Mouse (Mus musculus) liver, embryonic 14.5 days (tissue): ENCODE results near the gene Mutyh. TPM values are rescaled to one million over a fixed set of nuclear protein-coding genes. Genes with fewer than 3 reads are reported as not detected.

ENCODE experiments used
- ATAC-seq: fragments of 200-750 bp; cut with Nextera tagmentation; 2 replicates; pipeline ENCODE4 v1.8.0; 2017; ENCODE audit warnings: moderate number of reproducible peaks, mild to moderate bottlenecking, moderate library complexity; ENCODE audit not compliant: insufficient read depth
- DNase-seq, 3 experiments: peaks; one replicate each; pipeline ENCODE4 v3.0.0-alpha.2; 2012 to 2013; ENCODE audit warnings: low read depth in 3 of 3, low spot score in 3 of 3
- H3K27ac ChIP-seq: fragments of 300-500 bp; sonication (generic); 2 replicates; pipeline ENCODE4 v1.5.1; 2014; ENCODE audit warnings: moderate library complexity, mild to moderate bottlenecking, control low read depth, inconsistent platforms
- H3K27me3 ChIP-seq: fragments of 300-500 bp; sonication (generic); 2 replicates; pipeline ENCODE4 v1.6.1; 2014; ENCODE audit warnings: mild to moderate bottlenecking, low read length, moderate library complexity; ENCODE audit not compliant: control insufficient read depth, insufficient read depth
- H3K36me3 ChIP-seq: fragments of 300-500 bp; sonication (generic); replicated peaks from 2 replicates; pipeline ENCODE4 v1.6.1; 2014; ENCODE audit warnings: low read depth; ENCODE audit not compliant: control insufficient read depth, insufficient read depth
- H3K4me1 ChIP-seq, 2 experiments: fragments of 200-500 bp in 1 of 2; fragments of 300-500 bp in 1 of 2; sonication (generic) in 1 of 2; replicated peaks; 2 replicates each; pipeline ENCODE4 v1.6.1; 2012 to 2014; ENCODE audit warnings: antibody characterized with exemption in 1 of 2, inconsistent platforms in 1 of 2, low read length in 1 of 2; ENCODE audit not compliant: control insufficient read depth in 2 of 2, insufficient read depth in 2 of 2
- H3K4me2 ChIP-seq: fragments of 300-500 bp; sonication (generic); 2 replicates; pipeline ENCODE4 v1.6.1; 2014; ENCODE audit warnings: low read depth, mild to moderate bottlenecking, control low read depth, moderate library complexity
- H3K4me3 ChIP-seq, 2 experiments: fragments of 200-500 bp in 1 of 2; fragments of 300-500 bp in 1 of 2; sonication (generic) in 1 of 2; 2 replicates each; pipeline ENCODE4 v1.5.1; 2012 to 2014; ENCODE audit warnings: low read depth in 2 of 2, low read length in 2 of 2, mild to moderate bottlenecking in 2 of 2, control low read depth in 1 of 2, inconsistent platforms in 1 of 2, moderate library complexity in 1 of 2; ENCODE audit not compliant: insufficient read depth in 1 of 2
- H3K9ac ChIP-seq: fragments of 300-500 bp; sonication (generic); replicated peaks from 2 replicates; pipeline ENCODE4 v1.6.1; 2014; ENCODE audit warnings: mild to moderate bottlenecking, control low read depth, moderate library complexity
- H3K9me3 ChIP-seq: fragments of 300-500 bp; sonication (generic); 2 replicates; pipeline ENCODE4 v1.6.1; 2016; ENCODE audit warnings: low read length, mixed read lengths; ENCODE audit not compliant: control insufficient read depth
- CTCF ChIP-seq: IDR thresholded peaks from 2 replicates; pipeline ENCODE4 v1.5.1; 2016; ENCODE audit warnings: antibody characterized with exemption, low read depth, control low read depth
- EP300 ChIP-seq: IDR thresholded peaks from 2 replicates; pipeline ENCODE4 v1.6.1; 2016; ENCODE audit warnings: antibody characterized with exemption, low read depth
- WGBS: fragments of 180-500 bp; shearing (Covaris S2); extraction: QIAGEN DNeasy Blood & Tissue Kit; methylation state at CpG from one replicate; pipeline ENCODE4 v1.1.7; 2014; ENCODE audit not compliant: insufficient replicate concordance; 5-methylcytosine and 5-hydroxymethylcytosine counted together
- polyA plus RNA-seq, 2 experiments: library from polyadenylated mRNA; depleted of rRNA in 1 of 2; stranded (reverse) in 1 of 2; unstranded in 1 of 2; fragments of >200 nt; fragmentation: Nextera tagmentation in 1 of 2; extraction: Ambion mirVana in 1 of 2; gene quantifications; 2 replicates each; pipeline versions ENCODE4 v1.2.1 to v1.2.3; 2012 to 2014

Gene Mutyh
- polyA plus RNA-seq (2012; rRNA removed), result 2.7 and 3.5 TPM in 2 replicates
- 1.7 and 2.1 TPM in 2 replicates for polyA plus RNA-seq (2014; fragmentation: Nextera tagmentation; extraction: Ambion mirVana)

DNA sequence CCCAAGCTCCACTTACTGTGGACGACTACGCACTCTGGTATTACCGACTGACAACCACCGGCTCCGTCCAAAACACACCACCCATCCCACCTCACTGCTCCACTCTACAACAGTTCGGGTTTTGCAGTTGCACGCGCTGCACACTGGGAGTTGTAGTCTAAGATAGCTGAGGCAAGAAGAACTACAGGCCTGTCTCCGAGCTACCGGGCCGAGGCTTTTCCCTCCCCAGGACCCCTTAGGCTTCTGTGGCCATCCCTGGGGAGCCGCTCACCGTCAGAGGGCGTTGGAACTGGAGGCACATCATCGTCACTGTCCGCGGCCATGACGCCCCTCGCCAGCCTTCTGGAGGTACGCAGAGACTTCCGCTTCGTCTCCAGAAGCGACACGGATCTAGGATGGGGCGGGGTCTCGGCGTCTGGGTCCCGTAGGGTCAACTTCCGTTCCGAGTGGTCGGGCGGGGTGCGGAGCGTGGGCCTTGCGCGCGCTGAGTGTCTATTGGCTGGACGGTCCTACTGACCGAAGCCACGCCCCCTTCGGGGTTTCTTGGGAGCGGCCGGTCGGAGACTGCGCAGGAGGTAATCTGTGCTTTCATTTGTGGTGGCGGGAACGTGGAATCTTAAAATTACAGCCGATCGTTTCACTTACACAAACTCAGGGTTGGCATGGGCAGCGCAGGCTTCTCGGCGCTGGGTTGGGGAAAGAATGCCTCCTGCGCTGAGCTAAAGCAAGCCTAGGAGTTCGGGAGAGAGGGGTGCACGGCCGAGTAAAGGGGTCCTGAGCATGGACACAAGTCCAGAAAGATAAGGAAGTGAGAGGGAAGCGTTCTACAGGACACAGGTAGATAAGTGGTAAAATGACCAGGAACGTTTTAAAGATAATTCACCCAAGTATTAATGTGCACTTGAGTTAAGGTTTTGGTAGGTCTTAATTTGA is at the start of gene Mutyh, which contains the start of gene Toe1:
Gene Mutyh (plus strand): TSS at position 527 of the 933 bp plus-strand sequence.
Gene Toe1 (minus strand): TSS at position 444 of the 933 bp plus-strand sequence.
- under 1% methylated on average over 58 of the region's 58 CpGs for WGBS
- Histone ChIP-seq H3K27ac (peak within 1 kb of the TSS; percentile 60), H3K9me3 (no peaks in the 10 kb centered on the region), H3K4me1 (peaks cover 9 to 11% of the 10 kb centered on the region in 2 experiments), H3K27me3 (no peaks in the 10 kb centered on the region), H3K9ac (peak within 1 kb of the TSS; percentile 79), H3K36me3 (peaks cover 23% of the 10 kb centered on the region), H3K4me2 (peak within 1 kb of the TSS; percentile 94), H3K4me3 (peak within 1 kb of the TSS; percentile 69 to 76)
- ATAC-seq (peak; percentile 97), DNase-seq (peak; percentile 95 to 96 (median 95))
- TF ChIP-seq EP300 (no peak), CTCF (peak; percentile 34)

DNA sequence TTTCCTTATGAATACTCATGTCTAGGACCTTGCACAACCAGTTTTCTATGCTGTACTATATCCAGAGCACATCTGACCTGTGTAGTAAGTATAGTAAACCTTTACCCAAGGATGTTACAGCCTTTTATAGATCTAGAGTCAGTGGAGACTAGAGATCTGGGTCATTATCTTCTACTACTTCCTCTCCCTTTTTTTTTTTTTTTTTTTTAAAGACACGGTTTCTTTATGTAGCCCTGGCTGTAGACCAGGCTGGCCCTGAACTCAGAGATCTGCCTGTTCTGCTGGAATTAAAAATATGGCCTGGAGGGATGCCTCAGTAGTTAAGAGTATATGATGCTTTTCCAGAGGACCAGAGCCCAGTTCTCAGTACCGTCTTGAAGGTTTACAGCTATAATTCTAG is 45.6 kb upstream of the Mutyh start:
- TF ChIP-seq CTCF (no peak), EP300 (no peak)
- ATAC-seq (no peak), DNase-seq (no peak)
- Histone ChIP-seq H3K4me1 (0 out of 4 replicates have a peak, but pooled peaks cover 0 to 2% of the 10 kb centered on the region in 2 experiments), H3K4me3 (no peak overlapping the region), H3K9ac (no peak overlapping the region), H3K9me3 (no peaks in the 10 kb centered on the region), H3K4me2 (no peak overlapping the region), H3K27ac (no peak overlapping the region), H3K36me3 (no peaks in the 10 kb centered on the region), H3K27me3 (no peaks in the 10 kb centered on the region)
- WGBS, result 51% methylated on average over 2 of the region's 2 CpGs

DNA sequence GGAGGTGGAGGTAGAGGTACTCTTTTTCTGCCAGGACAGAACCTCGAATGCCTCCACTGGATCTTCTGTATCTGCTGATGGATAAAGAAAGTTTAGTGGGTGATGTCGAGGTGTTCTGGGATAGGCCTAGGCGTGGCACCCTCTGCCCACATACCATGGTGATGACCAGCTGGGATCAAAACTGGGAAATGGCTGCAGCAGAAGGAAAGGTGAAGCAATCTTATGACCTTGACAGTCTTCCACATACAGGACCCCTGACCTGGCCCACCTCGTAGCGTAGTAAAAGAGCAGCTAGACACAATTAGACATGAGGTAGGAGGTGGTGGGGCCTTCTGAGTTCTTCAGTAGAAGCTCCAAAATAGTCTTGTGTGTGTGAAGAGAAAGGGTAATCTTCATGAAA is 43.5 kb upstream of the Mutyh start:
- Histone ChIP-seq H3K9ac (no peak overlapping the region), H3K27me3 (no peaks in the 10 kb centered on the region), H3K36me3 (no peaks in the 10 kb centered on the region), H3K9me3 (no peaks in the 10 kb centered on the region), H3K4me3 (no peak overlapping the region), H3K27ac (no peak overlapping the region), H3K4me2 (no peak overlapping the region), H3K4me1 (peaks cover 0 to 5% of the 10 kb centered on the region in 2 experiments; a peak in 3 of 4 replicates)
- DNase-seq, result no peak
- TF ChIP-seq CTCF (no peak), EP300 (no peak)
- ATAC-seq, result no peak
- WGBS, result 70% methylated on average over 5 of the region's 5 CpGs

DNA sequence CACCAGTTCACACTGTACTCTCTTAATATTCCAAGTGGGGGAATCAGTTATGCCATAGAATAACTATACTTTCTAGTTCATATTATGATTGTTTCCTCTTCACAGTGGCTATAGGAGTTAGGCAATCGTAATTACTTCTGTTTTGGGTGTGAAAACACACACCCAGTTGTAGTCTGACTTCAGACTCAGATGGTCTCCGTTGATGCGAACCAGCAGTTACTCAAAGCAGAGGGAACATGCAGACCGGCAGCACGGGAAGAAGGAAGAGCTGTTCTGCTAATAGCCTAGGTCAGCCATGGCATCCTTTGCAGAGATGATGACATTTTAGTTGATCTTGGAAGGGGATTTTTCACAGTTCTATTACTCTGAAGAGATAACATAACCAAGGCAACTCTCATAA is 39.0 kb upstream of the Mutyh start:
- no peaks in the 10 kb centered on the region for H3K9me3 ChIP-seq
- no peak for DNase-seq
- H3K4me3 ChIP-seq, result no peak overlapping the region
- H3K4me1 ChIP-seq, result peaks cover 0 to 7% of the 10 kb centered on the region in 2 experiments; a peak in 3 of 4 replicates
- no peaks in the 10 kb centered on the region for H3K27me3 ChIP-seq
- no peaks in the 10 kb centered on the region for H3K36me3 ChIP-seq
- 69% methylated on average over 5 of the region's 5 CpGs for WGBS
- TF ChIP-seq CTCF (no peak), EP300 (no peak)
- no peak overlapping the region for H3K4me2 ChIP-seq
- H3K27ac ChIP-seq, result no peak overlapping the region
- no peak overlapping the region for H3K9ac ChIP-seq
- ATAC-seq, result no peak

DNA sequence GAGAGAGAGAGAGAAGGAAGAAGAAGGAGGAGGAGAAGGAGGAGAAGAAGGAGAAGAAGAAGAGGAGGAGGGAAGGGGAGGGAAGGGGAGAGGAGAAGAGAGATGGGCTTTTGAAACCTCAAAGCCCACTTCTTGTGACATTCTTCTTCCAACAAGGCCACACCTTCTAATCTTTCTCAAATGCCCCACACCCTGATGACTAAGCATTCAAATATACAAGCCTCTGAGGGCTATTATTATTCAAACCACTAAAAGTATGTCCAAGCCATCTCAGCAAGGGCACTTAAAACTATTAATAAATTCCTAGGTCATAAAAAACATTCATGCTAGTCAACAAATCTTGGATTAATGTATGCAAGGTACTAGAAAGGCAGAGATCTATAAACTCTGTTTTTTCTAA is 38.5 kb upstream of the Mutyh start:
- Histone ChIP-seq H3K9me3 (no peaks in the 10 kb centered on the region), H3K4me1 (peaks cover 0 to 7% of the 10 kb centered on the region in 2 experiments; a peak in 3 of 4 replicates), H3K27me3 (no peaks in the 10 kb centered on the region), H3K36me3 (no peaks in the 10 kb centered on the region), H3K9ac (no peak overlapping the region), H3K4me2 (no peak overlapping the region), H3K4me3 (no peak overlapping the region), H3K27ac (no peak overlapping the region)
- DNase-seq, result peak in 1 of 3 experiments; percentile 3
- no peak for ATAC-seq
- TF ChIP-seq CTCF, result no peak
- no peak for TF ChIP-seq EP300
